Mouse (Mus musculus): ENCODE results near the gene Acss2.

Gene Acss2

GRCm38 (mm10) chr2:155517455-155518423, at the start of gene Acss2, which contains the start of gene Ggt7:
TSS of gene Acss2 (plus strand) at chr2:155517948.
TSS of gene Ggt7 (minus strand) at chr2:155518237.
- DNase-seq (ENCODE audit: low spot score) = peak; percentile 97

GRCm38 (mm10) chr2:155472671-155473569, 44.8 kb upstream of the Acss2 start:
- no peak for DNase-seq (ENCODE audit: low spot score)

- DNase-seq (ENCODE audit: low spot score) = no peak
These were observed 44.1 kb upstream of the Acss2 start, which contains the start of gene Ncoa6 for GRCm38 (mm10) chr2:155473570-155474088. TSS of gene Ncoa6 (minus strand) at chr2:155473894.

- DNase-seq (ENCODE audit: low spot score) = no peak
These were observed 35.7 kb upstream of the Acss2 start for GRCm38 (mm10) chr2:155482021-155482420.

GRCm38 (mm10) chr2:155490998-155491397, 26.8 kb upstream of the Acss2 start:
- DNase-seq (ENCODE audit: low spot score) = no peak

- DNase-seq (ENCODE audit: low spot score) = no peak
These were observed 15.2 kb upstream of the Acss2 start for GRCm38 (mm10) chr2:155502596-155502995.

GRCm38 (mm10) chr2:155504440-155505355, 13.1 kb upstream of the Acss2 start:
- no peak for DNase-seq (ENCODE audit: low spot score)

GRCm38 (mm10) chr2:155505811-155506210, 11.9 kb upstream of the Acss2 start:
- no peak for DNase-seq (ENCODE audit: low spot score)

GRCm38 (mm10) chr2:155507721-155508470, 9.9 kb upstream of the Acss2 start:
- DNase-seq (ENCODE audit: low spot score) = no peak

GRCm38 (mm10) chr2:155512479-155512878, 5.3 kb upstream of the Acss2 start:
- DNase-seq (ENCODE audit: low spot score) = no peak

GRCm38 (mm10) chr2:155513543-155513942, 4.2 kb upstream of the Acss2 start:
- DNase-seq (ENCODE audit: low spot score) = no peak

- DNase-seq (ENCODE audit: low spot score) = peak; percentile 82
These were observed 3.1 kb upstream of the Acss2 start for GRCm38 (mm10) chr2:155514666-155515065.

GRCm38 (mm10) chr2:155515941-155516340, 1.8 kb upstream of the Acss2 start:
- peak; percentile 65 for DNase-seq (ENCODE audit: low spot score)

GRCm38 (mm10) chr2:155518531-155519270, 953 bp downstream of the Acss2 start:
- DNase-seq (ENCODE audit: low spot score) = no peak

- no peak for DNase-seq (ENCODE audit: low spot score)
These were observed 6.0 kb downstream of the Acss2 start for GRCm38 (mm10) chr2:155523706-155524105.

- DNase-seq (ENCODE audit: low spot score) = no peak
These were observed 6.6 kb downstream of the Acss2 start for GRCm38 (mm10) chr2:155524378-155524777.

- no peak for DNase-seq (ENCODE audit: low spot score)
These were observed 9.6 kb downstream of the Acss2 start for GRCm38 (mm10) chr2:155527367-155527766.

- DNase-seq (ENCODE audit: low spot score) = no peak
These were observed 18.5 kb downstream of the Acss2 start for GRCm38 (mm10) chr2:155536292-155536691.

- DNase-seq (ENCODE audit: low spot score) = no peak
These were observed 20.2 kb downstream of the Acss2 start for GRCm38 (mm10) chr2:155537761-155538462.
